Mouse (Mus musculus): ENCODE results near the gene Pgp.
"Not testable (repeated sequence)": the region's sequence is repeated elsewhere in the genome, so short reads cannot be mapped to it uniquely, and the experiment has no call there.

Pgp gene

DNA sequence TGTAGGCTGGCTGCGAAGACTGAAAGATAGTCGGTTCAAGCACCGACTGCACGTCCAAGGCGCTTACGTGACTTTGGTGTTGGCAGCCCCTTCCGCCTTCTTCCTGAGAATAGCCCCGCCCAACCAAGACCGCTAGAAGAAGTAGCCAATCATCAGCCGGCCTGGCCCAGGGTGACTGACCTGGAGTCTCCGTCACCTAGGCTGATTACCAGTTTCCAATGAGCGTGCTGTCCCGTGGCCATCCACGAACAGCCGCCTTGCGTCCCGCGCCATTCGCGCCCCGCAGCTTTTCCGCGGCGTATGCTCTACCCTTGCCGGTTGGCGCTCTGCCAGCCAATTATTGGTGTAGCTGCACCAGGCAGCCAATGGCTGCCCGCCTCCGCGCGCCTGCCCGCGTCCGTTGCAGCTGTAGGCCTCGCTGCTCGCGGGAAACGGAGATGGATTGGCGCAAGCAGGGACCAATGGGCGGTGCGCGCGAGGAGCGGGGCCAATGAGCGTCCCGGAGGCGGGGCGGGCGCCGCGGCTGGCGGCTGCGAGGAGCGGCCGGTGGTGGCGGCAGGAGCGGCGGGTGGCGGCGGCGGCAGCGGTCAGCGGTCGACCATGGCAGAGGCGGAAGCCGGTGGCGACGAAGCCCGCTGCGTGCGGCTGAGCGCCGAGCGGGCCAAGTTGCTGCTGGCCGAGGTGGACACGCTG is at the start of gene Pgp, which contains the start of gene E4f1:
TSS of gene Pgp (plus strand) at position 483 of the 693 bp plus-strand sequence.
TSS of gene E4f1 (minus strand) at position 404 of the 693 bp plus-strand sequence.
- in situ Hi-C loops (cut with MboI, MseI) = no loop called here

DNA sequence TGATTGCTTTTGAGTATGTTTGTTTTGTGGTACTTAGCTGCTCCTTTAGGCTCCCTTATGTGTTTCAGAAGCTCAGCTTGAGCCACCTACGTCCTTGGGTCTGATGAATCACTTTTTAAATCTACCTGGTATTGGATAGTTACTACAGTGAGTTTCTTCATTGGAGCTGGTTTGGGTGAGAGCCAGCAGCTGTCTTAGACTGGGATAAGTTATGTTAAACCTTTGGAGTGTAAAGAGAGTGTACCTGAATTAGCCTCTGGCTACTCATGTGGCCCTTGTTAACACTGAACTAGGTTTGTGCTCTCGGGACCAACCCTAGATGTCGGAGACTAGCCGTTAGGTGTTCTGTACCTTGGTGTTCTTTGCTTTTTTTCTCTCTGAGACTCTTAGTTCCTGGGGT is 47.1 kb upstream of the Pgp start:
- in situ Hi-C loops (cut with MboI, MseI) = no loop called here

DNA sequence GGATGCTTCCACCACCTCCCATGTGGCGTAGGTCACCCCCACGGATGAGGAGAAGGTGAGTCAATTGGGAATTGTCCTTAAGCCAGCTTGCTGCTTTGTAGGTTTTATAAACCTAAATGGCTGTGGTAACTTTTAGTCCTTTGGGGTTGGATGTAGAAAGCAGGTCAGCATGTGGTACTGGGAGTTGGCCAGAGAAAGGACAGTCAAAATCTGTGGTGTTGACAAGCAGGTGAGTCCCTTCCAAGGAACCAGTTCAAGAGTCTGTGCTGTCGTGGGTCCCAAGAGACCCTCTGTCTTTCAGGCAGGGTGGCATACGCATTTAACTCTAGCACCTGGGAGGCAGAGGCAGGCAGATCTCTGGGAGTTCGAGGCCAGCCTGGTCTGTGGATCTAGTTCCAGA is 45.7 kb upstream of the Pgp start:
- in situ Hi-C loops (cut with MboI, MseI) = no loop called here

DNA sequence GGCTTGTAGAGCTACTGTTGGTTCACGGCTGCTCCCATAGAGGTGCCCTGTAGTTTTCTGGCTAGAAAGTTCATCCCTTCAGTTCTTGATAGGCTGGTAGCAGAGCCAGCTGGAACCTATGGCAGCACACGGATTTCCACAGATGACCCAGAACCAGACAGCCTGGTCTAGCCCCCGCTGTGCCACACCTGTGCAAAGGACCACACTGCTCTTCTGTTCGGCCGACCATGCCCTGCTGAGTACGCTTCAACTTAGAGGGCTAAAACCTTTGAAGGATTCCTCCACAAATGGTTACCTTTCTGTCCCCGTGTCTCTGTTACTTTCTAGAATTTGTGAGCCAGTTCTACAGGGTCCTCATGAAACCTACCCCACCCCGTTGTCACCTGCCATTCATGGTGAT is 44.9 kb upstream of the Pgp start:
- in situ Hi-C loops (cut with MboI, MseI) = not testable (repeated sequence)

DNA sequence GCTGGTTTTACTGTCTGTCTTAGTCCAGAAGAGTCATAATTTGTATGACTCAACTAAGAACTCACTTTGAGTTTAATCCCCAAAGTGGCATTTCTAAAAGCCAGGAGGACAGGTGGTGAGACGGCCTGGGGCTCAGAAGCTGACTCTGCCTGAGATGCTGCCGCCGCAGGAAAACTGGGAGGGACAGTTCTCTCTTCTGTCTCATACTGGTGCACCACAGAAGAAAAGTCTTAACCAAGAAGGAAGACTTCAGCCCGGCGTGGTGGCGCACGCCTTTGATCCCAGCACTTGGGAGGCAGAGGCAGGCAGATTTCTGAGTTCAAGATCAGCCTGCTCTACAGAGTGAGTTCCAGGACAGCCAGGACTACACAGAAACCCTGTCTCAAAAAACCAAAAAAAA is 44.3 kb upstream of the Pgp start:
- in situ Hi-C loops (cut with MboI, MseI) = no loop called here

DNA sequence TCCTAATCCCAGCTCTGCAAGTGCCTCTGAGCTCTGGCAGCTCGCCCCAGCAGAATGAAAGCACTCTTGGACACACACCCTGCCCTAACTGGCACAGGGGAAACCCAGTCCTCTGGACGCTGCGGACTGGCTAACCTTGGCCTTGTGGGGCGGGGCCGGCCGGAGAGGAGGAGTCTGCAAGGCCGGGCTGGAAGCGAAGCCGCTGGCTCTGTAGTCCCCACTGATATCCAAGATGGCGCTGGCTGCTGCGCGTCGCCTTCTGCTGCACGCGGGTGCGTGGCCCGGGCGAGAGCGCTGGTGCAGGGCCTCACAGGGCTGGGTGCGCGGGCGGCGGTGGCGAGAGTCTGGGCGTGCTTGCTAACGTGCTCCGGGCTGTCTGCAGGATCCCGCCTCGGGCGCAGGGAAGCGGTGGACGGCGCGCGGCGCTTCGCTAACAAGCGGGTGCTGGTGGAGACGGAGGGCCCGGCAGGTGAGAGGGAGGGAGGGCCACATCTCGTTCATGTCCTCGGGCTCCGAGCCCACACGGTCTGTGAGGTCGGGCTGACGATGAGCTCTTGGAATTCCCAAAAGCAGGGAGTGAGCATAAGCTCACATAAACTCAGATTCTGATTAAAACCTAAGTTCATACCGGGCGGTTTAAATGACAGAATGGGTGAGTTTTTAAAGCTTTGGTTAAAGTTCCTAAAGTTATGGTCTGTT is 43.6 kb upstream of the Pgp start, which contains the start of gene Eci1:
TSS of gene Eci1 (plus strand) at position 171 of the 699 bp plus-strand sequence.
- in situ Hi-C loops (cut with MboI, MseI) = no loop called here

DNA sequence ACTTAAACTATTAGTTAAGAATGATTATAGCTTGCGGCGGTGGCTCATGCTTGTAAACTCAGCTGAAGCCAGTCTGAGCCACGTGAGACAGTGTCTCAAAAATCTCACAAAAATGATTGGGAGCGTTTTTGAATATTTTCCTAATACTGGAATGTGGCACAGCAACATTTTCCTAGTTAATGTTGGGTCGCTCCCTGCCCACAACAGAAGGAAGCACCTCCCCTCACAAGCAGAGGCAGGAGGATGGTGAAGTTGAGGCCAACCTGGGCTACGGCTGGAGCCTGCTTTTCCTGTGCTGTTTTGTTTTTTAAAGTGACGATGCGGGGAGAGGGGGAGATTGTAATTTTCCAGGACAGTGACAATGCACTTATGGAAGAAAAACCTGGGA is 43.0 kb upstream of the Pgp start:
- in situ Hi-C loops (cut with MboI, MseI) = no loop called here

DNA sequence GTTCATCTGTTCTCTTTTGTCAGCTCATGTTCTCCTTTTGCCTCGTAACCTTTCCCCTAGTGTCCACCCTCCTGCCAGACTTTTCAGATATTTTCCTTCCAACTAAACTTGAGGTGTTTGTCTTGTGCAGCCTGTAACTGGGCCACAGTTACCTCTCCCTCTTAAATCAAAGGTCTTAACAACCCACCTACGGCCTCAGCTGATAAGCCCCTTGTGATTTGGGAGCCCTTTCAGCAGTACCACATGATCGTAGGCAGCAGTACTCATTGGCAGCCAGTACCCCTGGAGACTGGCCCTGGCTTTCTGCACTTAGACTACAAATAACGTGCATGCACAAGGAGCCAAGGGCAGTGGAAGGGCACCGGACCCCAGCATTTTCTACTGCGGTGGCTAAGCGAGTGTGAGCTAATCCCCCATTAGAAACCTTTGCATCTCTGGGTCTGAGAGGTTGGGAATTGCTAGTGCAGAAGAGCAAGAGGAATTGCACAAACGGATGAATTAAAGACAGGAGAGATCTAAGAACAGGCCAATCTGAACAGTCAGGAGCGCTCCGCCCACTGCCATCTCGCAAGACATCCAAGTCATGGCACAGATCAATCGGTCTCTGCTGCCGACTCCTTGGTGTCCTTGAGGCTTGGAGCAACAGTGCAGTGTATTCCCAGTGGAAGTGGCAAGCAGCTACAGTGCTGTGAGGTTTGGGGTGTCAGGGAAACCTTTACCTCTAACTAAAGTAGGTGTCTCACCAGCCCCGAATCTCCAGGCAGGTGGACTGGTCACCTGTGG is 40.8 kb upstream of the Pgp start:
- in situ Hi-C loops (cut with MboI, MseI) = no loop called here

DNA sequence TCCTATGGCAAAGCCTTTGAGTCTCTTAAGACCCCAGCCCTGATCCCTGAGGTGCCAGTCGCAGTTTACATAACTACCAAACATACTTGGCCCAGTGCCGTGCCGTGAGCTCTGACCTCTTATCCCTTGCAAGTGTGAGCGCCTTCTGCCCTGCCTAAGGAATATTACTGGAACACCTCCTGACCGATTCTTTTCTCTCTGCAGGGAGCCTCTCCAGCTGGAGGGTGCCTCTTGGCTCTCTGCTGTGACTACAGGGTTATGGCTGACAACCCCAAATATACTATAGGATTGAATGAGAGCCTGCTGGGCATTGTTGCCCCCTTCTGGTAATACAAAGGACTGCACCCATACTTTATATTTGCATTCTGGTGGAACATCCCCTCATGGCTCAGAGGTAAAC is 33.2 kb upstream of the Pgp start:
- in situ Hi-C loops (cut with MboI, MseI) = no loop called here

DNA sequence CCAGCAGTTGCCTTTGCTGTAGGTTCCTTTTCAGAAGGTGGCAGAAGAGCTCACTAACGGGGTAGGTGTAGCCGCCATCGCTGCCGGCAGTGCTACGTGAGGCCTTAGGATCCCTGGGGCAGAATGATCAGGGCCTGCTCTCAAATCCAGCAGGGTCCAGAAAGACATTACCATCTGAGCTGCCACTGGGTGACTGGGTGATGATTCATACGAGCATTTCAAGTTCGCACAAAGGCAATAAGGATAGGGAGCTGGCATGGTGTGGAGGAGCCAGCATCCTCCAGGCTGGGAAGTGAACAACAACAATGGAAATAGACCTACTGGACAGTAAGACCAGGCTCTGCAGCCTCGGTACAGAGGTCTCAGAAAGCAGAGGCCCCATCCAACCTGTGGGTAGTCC is 29.8 kb upstream of the Pgp start:
- in situ Hi-C loops (cut with MboI, MseI) = loop anchor here (5.0 kb wide), 1 partner anchor 53 kb away; no protein-coding TSS in a partner anchor

DNA sequence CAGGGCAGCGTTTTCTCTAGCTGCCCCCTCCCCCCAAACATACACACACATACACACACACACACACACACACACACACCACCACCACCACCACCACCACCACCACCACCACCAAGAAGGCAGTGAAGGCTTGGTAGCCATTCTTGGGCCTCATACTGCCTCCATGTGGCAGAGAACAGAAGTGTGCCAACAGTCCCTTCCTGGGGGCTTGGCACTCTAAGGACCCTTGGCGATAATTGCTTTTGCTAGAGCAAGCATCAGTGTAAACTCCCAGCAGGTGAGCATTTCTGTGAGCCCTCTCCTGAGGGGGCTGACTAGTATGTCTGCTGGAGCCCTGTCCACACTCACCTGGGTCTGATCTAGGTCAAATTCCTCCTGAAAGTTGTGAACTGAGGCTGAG is 29.0 kb upstream of the Pgp start:
- in situ Hi-C loops (cut with MboI, MseI) = loop anchor here (5.0 kb wide), 1 partner anchor 54 kb away; no protein-coding TSS in a partner anchor

DNA sequence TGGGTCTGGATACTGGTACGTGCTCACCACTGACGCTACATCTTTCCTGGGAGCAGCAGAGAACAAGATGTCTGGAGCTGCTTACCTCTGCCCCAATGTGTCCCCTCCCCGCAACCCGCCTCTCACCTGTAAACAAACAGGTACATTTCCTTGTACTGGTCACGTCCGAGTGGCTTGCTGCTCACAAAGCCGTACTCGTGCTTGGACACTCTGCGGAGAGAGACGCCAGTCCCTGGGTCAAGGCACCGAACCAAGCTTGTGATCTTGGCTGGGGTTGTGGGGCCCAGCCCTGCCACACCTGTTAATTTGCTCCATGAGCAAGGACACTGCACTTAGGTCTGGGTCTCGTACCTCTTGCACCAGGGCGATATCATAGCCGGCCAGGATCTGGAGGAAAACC is 28.1 kb upstream of the Pgp start:
- in situ Hi-C loops (cut with MboI, MseI) = loop anchor here (5.0 kb wide), 1 partner anchor 55 kb away; no protein-coding TSS in a partner anchor

DNA sequence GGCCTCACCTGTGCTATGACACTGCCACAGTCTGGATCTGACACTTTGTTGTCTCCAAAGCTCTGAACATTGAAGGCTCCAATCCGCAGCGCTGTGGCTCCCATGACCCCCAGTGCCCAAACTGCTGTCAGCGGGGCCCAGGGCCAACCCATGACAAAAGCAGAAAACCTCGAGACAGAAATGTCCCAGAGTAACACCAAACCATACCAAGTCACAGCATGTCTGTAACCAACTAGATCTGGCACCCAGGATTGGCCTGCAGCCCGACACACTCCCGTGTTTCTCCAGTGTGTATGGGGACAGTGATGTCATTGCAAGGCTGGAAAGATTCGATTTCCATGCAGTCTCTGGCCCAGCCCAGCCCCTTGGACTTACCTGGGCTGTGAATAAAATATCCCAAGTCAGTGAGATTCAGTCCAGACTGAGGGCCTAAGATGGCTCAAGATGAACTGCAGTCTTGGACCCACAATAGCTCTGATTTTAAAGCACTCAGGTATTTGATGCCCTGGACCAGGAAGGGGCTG is 27.5 kb upstream of the Pgp start, which contains the start of gene Dnase1l2:
TSS of gene Dnase1l2 (minus strand) at position 474 of the 524 bp plus-strand sequence.
- in situ Hi-C loops (cut with MboI, MseI) = loop anchor here (5.0 kb wide), 1 partner anchor 55 kb away; no protein-coding TSS in a partner anchor

DNA sequence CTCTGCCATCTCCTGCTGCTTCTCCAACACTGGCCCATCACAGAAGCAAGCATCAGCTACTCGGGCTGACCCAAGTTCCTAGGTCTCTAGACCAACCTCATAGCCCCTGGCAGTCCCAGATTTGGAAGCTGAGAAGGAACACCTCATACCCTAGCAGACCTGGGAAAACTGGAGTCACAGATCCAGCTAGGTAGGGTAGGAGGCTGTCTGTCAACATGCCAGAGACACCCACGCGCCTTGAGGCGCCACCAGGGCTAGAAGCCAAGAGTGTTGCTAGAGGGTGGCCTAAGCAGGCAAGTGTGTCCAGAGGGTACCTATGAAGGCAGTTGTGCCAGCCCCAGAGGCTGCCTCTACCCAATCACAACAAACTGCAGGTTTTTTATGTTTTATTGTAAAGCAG is 26.8 kb upstream of the Pgp start:
- in situ Hi-C loops (cut with MboI, MseI) = loop anchor here (5.0 kb wide), 1 partner anchor 56 kb away; no protein-coding TSS in a partner anchor

DNA sequence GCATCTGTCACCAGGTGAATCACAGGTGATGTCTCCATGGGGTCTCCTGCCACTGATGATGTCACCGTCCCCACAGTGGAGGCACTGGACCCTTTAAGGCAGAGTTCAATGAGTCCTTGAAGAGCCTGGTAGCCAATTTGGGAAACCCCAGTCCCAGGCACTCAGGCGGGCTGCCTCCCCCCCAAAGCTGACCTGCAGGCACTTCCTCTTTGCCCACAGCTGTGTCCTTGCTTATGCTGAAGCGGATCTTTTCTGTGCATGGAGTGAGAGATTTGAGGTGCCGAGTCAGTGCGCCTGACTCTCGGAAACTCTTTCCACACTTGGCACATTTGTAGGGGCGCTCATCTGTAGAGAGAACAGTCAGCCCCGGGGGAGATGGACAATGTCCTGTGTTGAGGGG is 23.6 kb upstream of the Pgp start:
- in situ Hi-C loops (cut with MboI, MseI) = no loop called here

DNA sequence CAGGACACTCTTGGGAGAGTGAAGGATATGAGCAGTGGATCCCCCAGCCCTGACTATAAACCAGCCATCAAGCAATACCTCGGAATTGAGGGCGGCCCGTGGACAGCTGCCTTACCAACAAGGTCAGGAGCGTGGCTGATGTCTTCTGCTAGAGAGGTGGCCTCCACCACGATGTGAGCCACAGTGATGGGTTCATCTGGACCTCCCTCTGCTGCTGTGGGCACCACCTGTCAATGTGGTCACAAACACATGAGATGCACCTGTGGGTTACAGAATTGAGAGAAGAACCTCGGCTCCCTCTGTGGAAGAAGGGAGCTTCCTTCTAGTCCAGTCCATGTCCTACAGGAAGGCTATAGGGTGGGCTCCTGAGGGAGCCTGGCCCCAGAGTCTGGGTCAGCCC is 20.7 kb upstream of the Pgp start:
- in situ Hi-C loops (cut with MboI, MseI) = no loop called here

DNA sequence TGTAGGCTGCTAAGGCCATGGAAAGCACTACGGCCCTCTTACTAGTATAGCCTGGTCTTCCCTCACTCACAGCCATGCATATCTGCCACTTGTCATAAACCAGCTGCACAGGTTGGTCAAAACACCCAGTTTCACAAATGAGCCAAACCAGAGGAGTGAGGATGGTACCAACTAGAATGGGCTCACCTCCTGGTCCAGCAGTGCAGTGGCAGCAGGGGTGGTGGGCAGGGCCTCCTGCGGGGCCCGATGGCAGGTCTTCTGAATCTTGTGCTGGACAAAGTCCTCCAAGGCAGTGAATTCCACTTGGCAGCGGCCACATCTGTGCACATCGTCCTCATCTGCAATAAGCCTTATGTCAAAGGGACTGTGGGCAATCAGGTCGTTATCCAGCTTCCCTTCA is 19.0 kb upstream of the Pgp start:
- in situ Hi-C loops (cut with MboI, MseI) = loop anchor here (10.0 kb wide), 1 partner anchor 734 kb away; the partner anchor contains the start of genes BC003965 and Unkl

DNA sequence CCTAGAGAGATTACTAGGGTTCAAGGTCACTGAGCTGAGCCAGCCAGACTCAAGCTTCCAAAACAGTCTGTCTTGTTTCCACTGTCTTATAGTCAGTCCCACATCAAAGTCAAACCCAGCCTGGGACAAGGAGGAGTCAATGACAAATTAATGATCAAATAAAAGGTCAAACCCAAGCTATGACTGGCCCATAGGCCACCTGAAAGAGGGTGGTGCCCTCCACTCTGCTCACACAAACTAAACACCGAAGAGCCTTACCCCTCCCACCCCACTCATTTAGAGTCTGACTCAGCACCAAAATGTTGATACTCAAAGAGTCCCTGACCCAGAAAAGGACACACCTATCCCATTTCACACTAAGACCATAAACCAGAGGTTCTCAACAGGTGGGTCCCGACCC is 16.8 kb upstream of the Pgp start:
- in situ Hi-C loops (cut with MboI, MseI) = loop anchor here (10.0 kb wide), 1 partner anchor 731 kb away; the partner anchor contains the start of genes BC003965 and Unkl

DNA sequence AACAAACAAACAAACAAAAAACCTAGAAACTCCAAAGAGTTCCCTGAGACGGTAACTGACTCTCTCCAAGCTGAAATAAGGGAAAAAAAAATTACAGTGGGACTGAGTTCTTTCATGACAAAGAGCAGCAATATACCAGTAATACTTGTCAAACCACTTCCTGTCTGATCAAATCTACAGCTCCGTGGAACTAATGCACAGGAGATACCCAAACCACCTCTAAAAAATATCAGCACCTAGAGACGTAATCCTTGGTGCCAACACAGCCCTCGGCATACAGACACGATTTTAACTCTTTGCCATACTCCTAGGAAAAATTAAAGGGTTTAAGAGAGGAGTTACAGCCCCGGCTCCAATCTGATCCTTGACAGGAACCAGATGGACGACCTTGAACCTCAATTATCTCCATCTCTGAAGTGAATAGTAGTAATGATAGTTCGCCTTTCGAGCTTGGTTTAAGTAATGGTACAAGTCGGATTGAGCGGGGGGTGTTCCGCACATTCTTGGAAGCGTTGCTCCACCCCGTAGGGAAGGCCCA is 15.9 kb upstream of the Pgp start:
- in situ Hi-C loops (cut with MboI, MseI) = loop anchor here (10.0 kb wide), 1 partner anchor 731 kb away; the partner anchor contains the start of genes BC003965 and Unkl

DNA sequence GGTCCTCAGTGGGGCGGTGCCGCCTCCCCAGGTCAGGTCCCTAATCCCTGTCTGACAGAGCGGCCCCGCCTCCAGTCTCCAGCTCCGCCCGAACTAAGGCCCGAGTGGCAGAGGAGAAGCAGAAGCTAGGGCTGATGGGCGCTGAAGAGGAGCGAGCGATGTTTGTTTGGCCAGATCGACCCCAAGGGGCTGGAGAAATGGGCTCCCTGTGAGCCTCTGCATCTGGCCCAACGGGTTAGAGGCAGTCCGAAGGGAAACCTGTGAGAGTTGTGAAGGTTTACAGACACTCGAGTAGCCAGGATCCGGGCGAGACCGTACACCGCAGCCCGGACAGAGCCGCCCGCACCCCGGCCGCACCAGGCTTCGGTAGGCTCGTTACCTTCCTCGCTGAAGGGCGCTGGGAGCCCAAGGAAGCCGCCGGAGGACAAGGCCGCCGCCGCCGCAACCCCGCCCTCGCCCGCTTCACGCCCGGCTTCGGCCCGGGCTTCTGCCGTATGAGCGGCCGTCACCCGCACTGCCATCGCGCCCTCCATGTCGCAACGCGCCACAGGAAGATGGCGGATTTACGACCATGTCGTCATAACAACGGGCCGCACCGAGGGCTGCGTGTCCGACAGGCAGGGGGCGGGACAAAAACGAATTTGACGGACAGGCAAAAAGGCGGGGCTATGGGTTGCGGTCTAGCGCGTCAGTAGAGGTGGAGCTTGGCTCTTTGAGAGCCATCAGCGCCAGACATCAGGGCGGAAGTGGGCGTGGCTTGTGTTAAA is 15.3 kb upstream of the Pgp start:
- in situ Hi-C loops (cut with MboI, MseI) = loop anchor here (5.0 to 10.0 kb wide), 2 partner anchors 730 to 973 kb away; partner anchors contain the start of genes BC003965 and Unkl

All from regulatory T cell (primary cell).